Mouse (Mus musculus) lung, postnatal 0 days (tissue): ENCODE data around the gene Htatip2.

Experiments
- CTCF ChIP-seq: IDR thresholded peaks from 2 replicates; pipeline ENCODE4 v1.5.1; 2016; ENCODE audit warnings: antibody characterized with exemption, mild to moderate bottlenecking
- EP300 ChIP-seq: IDR thresholded peaks from 2 replicates; pipeline ENCODE4 v1.6.1; 2016; ENCODE audit warnings: antibody characterized with exemption, mild to moderate bottlenecking, control low read depth

- TF ChIP-seq CTCF (no peak), EP300 (no peak)
Measured at GRCm38 (mm10) chr7:49807093-49807682, 48.3 kb downstream of the Htatip2 start.
